Mouse (Mus musculus): ENCODE measurements around the gene Vmn1r84. TPM values are rescaled to one million over a fixed set of nuclear protein-coding genes. Genes with fewer than 3 reads are reported as not detected.

The Vmn1r84 gene
- not detected in 2 replicates for total RNA-seq (2014; fragmentation: Nextera tagmentation)
- not detected in 2 replicates for total RNA-seq (2017)

- ATAC-seq (replicated peaks; ENCODE audit: low FRiP score, low TSS enrichment, poor library complexity, severe bottlenecking): no peak
Observed at GRCm38 (mm10) chr7:12369173-12369572, at the start of gene Vmn1r84. Gene Vmn1r84 (minus strand): TSS chr7:12369273.

GRCm38 (mm10) chr7:12329381-12329780 lies 39.7 kb downstream of the Vmn1r84 start, which contains the start of gene Vmn1r83:
Gene Vmn1r83 (minus strand): TSS chr7:12329481.
- ATAC-seq (replicated peaks; ENCODE audit: low FRiP score, low TSS enrichment, poor library complexity, severe bottlenecking): no peak

Other genes starting within 250 kb of the Vmn1r84 start
- gene Vmn1r78, start 219.0 kb downstream of the Vmn1r84 start, total RNA-seq (2014; fragmentation: Nextera tagmentation): not detected in 2 replicates
- gene Vmn1r78, start 219.0 kb downstream of the Vmn1r84 start, total RNA-seq (2017): not detected in 2 replicates
- gene Vmn1r79, start 198.0 kb downstream of the Vmn1r84 start, total RNA-seq (2014; fragmentation: Nextera tagmentation): not detected in 2 replicates
- not detected in 2 replicates for gene Vmn1r79, start 198.0 kb downstream of the Vmn1r84 start, total RNA-seq (2017)
- not detected in 2 replicates for gene Vmn1r80, start 180.0 kb downstream of the Vmn1r84 start, total RNA-seq (2014; fragmentation: Nextera tagmentation)
- not detected in 2 replicates for gene Vmn1r80, start 180.0 kb downstream of the Vmn1r84 start, total RNA-seq (2017)
- not detected in 2 replicates for gene Vmn1r81, start 101.0 kb downstream of the Vmn1r84 start, total RNA-seq (2014; fragmentation: Nextera tagmentation)
- gene Vmn1r81, start 101.0 kb downstream of the Vmn1r84 start, total RNA-seq (2017): not detected in 2 replicates
- gene Vmn1r82, start 68.8 kb downstream of the Vmn1r84 start, total RNA-seq (2014; fragmentation: Nextera tagmentation): not detected in 2 replicates
- gene Vmn1r82, start 68.8 kb downstream of the Vmn1r84 start, total RNA-seq (2017): not detected in 2 replicates
- gene Vmn1r83, start 39.8 kb downstream of the Vmn1r84 start, total RNA-seq (2014; fragmentation: Nextera tagmentation): not detected in 2 replicates
- gene Vmn1r83, start 39.8 kb downstream of the Vmn1r84 start, total RNA-seq (2017): not detected in 2 replicates
- 2.9 and 3.6 TPM in 2 replicates for gene Zfp551, start 53.5 kb upstream of the Vmn1r84 start, total RNA-seq (2014; fragmentation: Nextera tagmentation)
- 2.8 and 3.4 TPM in 2 replicates for gene Zfp551, start 53.5 kb upstream of the Vmn1r84 start, total RNA-seq (2017)
- gene Zfp606, start 109.0 kb upstream of the Vmn1r84 start, total RNA-seq (2014; fragmentation: Nextera tagmentation): 4.5 and 4.7 TPM in 2 replicates
- 8.9 and 10.1 TPM in 2 replicates for gene Zfp606, start 109.0 kb upstream of the Vmn1r84 start, total RNA-seq (2017)
- gene 2900092C05Rik, start 143.2 kb upstream of the Vmn1r84 start, total RNA-seq (2014; fragmentation: Nextera tagmentation): not detected in 2 replicates
- gene 2900092C05Rik, start 143.2 kb upstream of the Vmn1r84 start, total RNA-seq (2017): not detected in 2 replicates
- 0.02 TPM in 1 of 2 replicates, not detected in the other for gene Vmn2r53, start 239.5 kb upstream of the Vmn1r84 start, total RNA-seq (2014; fragmentation: Nextera tagmentation)
- gene Vmn2r53, start 239.5 kb upstream of the Vmn1r84 start, total RNA-seq (2017): not detected in 2 replicates